Mouse (Mus musculus) small intestine, adult 2 months (tissue): ENCODE measurements around the gene Mrap2. TPM values are rescaled to one million over a fixed set of nuclear protein-coding genes. Genes with fewer than 3 reads are reported as not detected.

Experiments
- H3K27ac ChIP-seq: fragments of 200-500 bp; 2 replicates; pipeline ENCODE4 v1.5.1; 2012; ENCODE audit warnings: low read depth, low read length, control low read depth, inconsistent platforms; ENCODE audit not compliant: insufficient read depth
- H3K27me3 ChIP-seq: fragments of 200-500 bp; 2 replicates; pipeline ENCODE4 v1.6.1; 2012; ENCODE audit warnings: mild to moderate bottlenecking, moderate library complexity, low read length, inconsistent platforms; ENCODE audit not compliant: control insufficient read depth, insufficient read depth
- H3K36me3 ChIP-seq: fragments of 200-500 bp; 2 replicates; pipeline ENCODE4 v1.6.1; 2012; ENCODE audit warnings: mild to moderate bottlenecking, low read length, control low read depth, inconsistent platforms; ENCODE audit not compliant: control insufficient read depth, insufficient read depth
- H3K4me1 ChIP-seq: fragments of 200-500 bp; 2 replicates; pipeline ENCODE4 v1.6.1; 2012; ENCODE audit warnings: low read length, inconsistent platforms, mixed read lengths; ENCODE audit not compliant: control insufficient read depth, insufficient read depth, insufficient read length
- H3K4me3 ChIP-seq: fragments of 200-500 bp; 2 replicates; pipeline ENCODE4 v1.5.1; 2012; ENCODE audit warnings: low read depth, mild to moderate bottlenecking, control low read depth, inconsistent platforms, low read length, moderate library complexity
- CTCF ChIP-seq: fragments of 200-500 bp; IDR thresholded peaks from 2 replicates; pipeline ENCODE4 v1.5.1; 2012; ENCODE audit warnings: low read depth, mild to moderate bottlenecking, control low read depth, inconsistent platforms, low read length, moderate library complexity, mixed read lengths; ENCODE audit not compliant: insufficient replicate concordance, insufficient read length; ENCODE audit errors: extremely low read depth
- POLR2A ChIP-seq: fragments of 200-500 bp; IDR thresholded peaks from 2 replicates; pipeline ENCODE4 v1.6.1; 2012; ENCODE audit warnings: low read depth, mild to moderate bottlenecking, control low read depth, inconsistent platforms, low read length, moderate library complexity
- WGBS: fragments of 180-500 bp; shearing (Covaris S2); methylation state at CpG from one replicate; pipeline ENCODE4 v1.1.7; 2018; 5-methylcytosine and 5-hydroxymethylcytosine counted together
- polyA plus RNA-seq: library from polyadenylated mRNA; depleted of rRNA; stranded (reverse); fragments of >200 nt; gene quantifications from 2 replicates; pipeline ENCODE4 v1.2.3, GENCODE M21; 2012

Gene Mrap2
- polyA plus RNA-seq, 1 experiment: 0.09 TPM

- no peaks in the 10 kb centered on the region for H3K4me1 ChIP-seq
- WGBS: 43% methylated on average over 7 of the region's 7 CpGs
- H3K27ac ChIP-seq: no peak overlapping the region
- H3K36me3 ChIP-seq: no peaks in the 10 kb centered on the region
- no peak for TF ChIP-seq CTCF
- no peak for TF ChIP-seq POLR2A
- no peaks in the 10 kb centered on the region for H3K27me3 ChIP-seq
- no peak overlapping the region for H3K4me3 ChIP-seq
Measured at GRCm38 (mm10) chr9:87178534-87178933, 34.4 kb downstream of the Mrap2 start.

- WGBS: 87% methylated on average over 10 of the region's 10 CpGs
- H3K4me3 ChIP-seq: no peak overlapping the region
- no peaks in the 10 kb centered on the region for H3K4me1 ChIP-seq
- H3K27ac ChIP-seq: no peak overlapping the region
- H3K36me3 ChIP-seq: no peaks in the 10 kb centered on the region
- H3K27me3 ChIP-seq: no peaks in the 10 kb centered on the region
- no peak for TF ChIP-seq CTCF
- TF ChIP-seq POLR2A: no peak
Measured at GRCm38 (mm10) chr9:87182231-87182630, 38.1 kb downstream of the Mrap2 start.

GRCm38 (mm10) chr9:87187336-87187735 lies 43.2 kb downstream of the Mrap2 start:
- TF ChIP-seq CTCF (no peak), POLR2A (no peak)
- Histone ChIP-seq H3K4me1 (no peaks in the 10 kb centered on the region), H3K27ac (no peak overlapping the region), H3K4me3 (no peak overlapping the region), H3K36me3 (peaks cover 14% of the 10 kb centered on the region), H3K27me3 (no peaks in the 10 kb centered on the region)
- 80% methylated on average over 4 of the region's 4 CpGs for WGBS

GRCm38 (mm10) chr9:87193721-87194120 lies 49.6 kb downstream of the Mrap2 start:
- WGBS: 90% methylated on average over 1 of the region's 1 CpGs
- TF ChIP-seq CTCF (no peak), POLR2A (no peak)
- no peaks in the 10 kb centered on the region for H3K27me3 ChIP-seq
- H3K27ac ChIP-seq: no peak overlapping the region
- H3K4me1 ChIP-seq: no peaks in the 10 kb centered on the region
- no peak overlapping the region for H3K4me3 ChIP-seq
- peaks cover 29% of the 10 kb centered on the region for H3K36me3 ChIP-seq

- Histone ChIP-seq H3K36me3 (peaks cover 26% of the 10 kb centered on the region), H3K4me1 (no peaks in the 10 kb centered on the region), H3K27ac (no peak overlapping the region), H3K4me3 (no peak overlapping the region), H3K27me3 (no peaks in the 10 kb centered on the region)
- TF ChIP-seq CTCF: no peak
- TF ChIP-seq POLR2A: no peak
- WGBS: 94% methylated on average over 3 of the region's 3 CpGs
Measured at GRCm38 (mm10) chr9:87197277-87197676, 53.2 kb downstream of the Mrap2 start.

- TF ChIP-seq POLR2A (no peak), CTCF (no peak)
- WGBS: 85% methylated on average over 6 of the region's 6 CpGs
- no peak overlapping the region for H3K27ac ChIP-seq
- no peaks in the 10 kb centered on the region for H3K4me1 ChIP-seq
- H3K27me3 ChIP-seq: no peaks in the 10 kb centered on the region
- no peak overlapping the region for H3K4me3 ChIP-seq
- H3K36me3 ChIP-seq: peaks cover 23% of the 10 kb centered on the region
Measured at GRCm38 (mm10) chr9:87198036-87198435, 53.9 kb downstream of the Mrap2 start.

GRCm38 (mm10) chr9:87200426-87200825 lies 56.3 kb downstream of the Mrap2 start:
- Histone ChIP-seq H3K4me1 (0 out of 2 replicates have a peak, but pooled peaks cover 1% of the 10 kb centered on the region), H3K27ac (no peak overlapping the region), H3K4me3 (no peak overlapping the region), H3K36me3 (peaks cover 30% of the 10 kb centered on the region), H3K27me3 (no peaks in the 10 kb centered on the region)
- 92% methylated on average over 5 of the region's 5 CpGs for whole genome bisulfite sequencing
- no peak for TF ChIP-seq POLR2A
- no peak for TF ChIP-seq CTCF

GRCm38 (mm10) chr9:87200919-87201318 lies 56.8 kb downstream of the Mrap2 start:
- Histone ChIP-seq H3K4me1 (0 out of 2 replicates have a peak, but pooled peaks cover 1% of the 10 kb centered on the region), H3K4me3 (no peak overlapping the region), H3K27ac (no peak overlapping the region), H3K36me3 (peaks cover 30% of the 10 kb centered on the region), H3K27me3 (no peaks in the 10 kb centered on the region)
- 97% methylated on average over 4 of the region's 4 CpGs for WGBS
- TF ChIP-seq CTCF: no peak
- no peak for TF ChIP-seq POLR2A
